Mouse (Mus musculus) embryo, embryonic 10.5 days (tissue): ENCODE measurements around the gene Gm21319.
"Not testable (repeated sequence)": the region's sequence is repeated elsewhere in the genome, so short reads cannot be mapped to it uniquely, and the experiment has no call there.

Experiments used
- DNase-seq: peaks from one replicate; pipeline ENCODE4 v3.0.0-alpha.2; 2015; ENCODE audit warnings: low spot score

Gm21319 gene

GRCm38 (mm10) chr12:87775655-87776054, at the start of gene Gm21319:
Gm21319 (minus strand) TSS chr12:87775755.
- not testable (repeated sequence) for DNase-seq

GRCm38 (mm10) chr12:87816277-87816676, 40.7 kb upstream of the Gm21319 start, which contains the start of gene BB287469:
BB287469 (plus strand) TSS chr12:87816577.
- not testable (repeated sequence) for DNase-seq

- DNase-seq = not testable (repeated sequence)
Measured at GRCm38 (mm10) chr12:87797971-87798370, 22.4 kb upstream of the Gm21319 start.

- not testable (repeated sequence) for DNase-seq
Measured at GRCm38 (mm10) chr12:87795212-87795611, 19.7 kb upstream of the Gm21319 start, which contains the start of gene Gm21936. Gm21936 (plus strand) TSS chr12:87795512.
